Mouse (Mus musculus) T-helper 2 cell (primary cell): ENCODE results near the gene Havcr2.
"Not testable (repeated sequence)": the region's sequence is repeated elsewhere in the genome, so short reads cannot be mapped to it uniquely, and the experiment has no call there.

Experiments
- in situ Hi-C: fragments of 300-600 bp; cut with MboI, MseI; formaldehyde crosslinking; loops from one replicate; pipeline ENCODE4 v1.15.1; 2025; ENCODE audit warnings: high pct_unique_total_duplicates

Gene Havcr2

DNA sequence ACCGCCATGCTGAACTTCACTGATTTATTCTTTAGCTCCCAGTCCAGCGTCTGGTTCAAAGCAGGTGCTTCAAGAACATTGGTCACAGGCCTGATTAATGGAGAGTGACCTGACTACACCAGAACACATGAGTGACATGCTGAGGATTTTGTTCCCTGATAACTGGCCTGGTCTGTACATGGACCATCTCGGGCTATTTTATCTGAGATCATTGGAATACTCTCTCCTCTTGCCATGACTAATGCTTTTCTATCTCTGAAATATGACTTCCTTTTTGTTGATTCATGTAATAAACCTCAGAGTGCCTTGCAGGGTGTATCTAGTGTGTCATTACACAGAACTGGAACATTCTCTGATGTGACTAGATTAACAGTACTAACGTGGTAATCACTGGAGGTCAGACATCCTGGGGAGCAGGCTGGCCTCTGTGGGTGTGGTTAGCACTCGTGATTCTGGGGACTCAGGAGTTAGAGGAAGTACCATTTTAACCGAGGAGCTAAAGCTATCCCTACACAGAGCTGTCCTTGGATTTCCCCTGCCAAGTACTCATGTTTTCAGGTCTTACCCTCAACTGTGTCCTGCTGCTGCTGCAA is at the start of gene Havcr2:
Gene Havcr2 (plus strand): TSS at position 483 of the 593 bp plus-strand sequence.
- in situ Hi-C loops, result no loop called here

GRCm38 (mm10) chr11:46404986-46405385 is 49.7 kb upstream of the Havcr2 start:
- in situ Hi-C loops, result no loop called here

- in situ Hi-C loops, result no loop called here
These were observed 48.0 kb upstream of the Havcr2 start for GRCm38 (mm10) chr11:46406721-46407120.

- in situ Hi-C loops, result no loop called here
These were observed 44.6 kb upstream of the Havcr2 start for GRCm38 (mm10) chr11:46410018-46410563.

GRCm38 (mm10) chr11:46418438-46418837 is 36.3 kb upstream of the Havcr2 start:
- in situ Hi-C loops, result no loop called here

DNA sequence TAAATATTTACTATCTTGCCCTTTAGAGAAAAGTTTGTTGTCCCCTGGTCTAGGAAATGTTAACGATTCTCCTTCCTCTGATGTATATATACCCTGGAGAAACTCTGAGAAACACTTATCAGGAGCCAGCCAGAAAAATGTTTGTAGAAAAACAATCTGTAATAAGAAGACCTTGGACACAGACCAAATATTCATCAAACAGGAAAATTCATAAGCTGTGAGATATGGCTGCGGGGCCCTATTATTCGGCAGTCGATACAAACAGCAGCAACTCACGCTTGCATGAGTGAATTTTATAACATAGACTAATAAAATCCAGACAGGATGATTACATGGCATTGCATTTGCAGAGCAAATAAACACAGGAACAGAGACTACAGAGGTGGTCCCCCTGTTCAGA is 35.9 kb upstream of the Havcr2 start:
- in situ Hi-C loops, result no loop called here

DNA sequence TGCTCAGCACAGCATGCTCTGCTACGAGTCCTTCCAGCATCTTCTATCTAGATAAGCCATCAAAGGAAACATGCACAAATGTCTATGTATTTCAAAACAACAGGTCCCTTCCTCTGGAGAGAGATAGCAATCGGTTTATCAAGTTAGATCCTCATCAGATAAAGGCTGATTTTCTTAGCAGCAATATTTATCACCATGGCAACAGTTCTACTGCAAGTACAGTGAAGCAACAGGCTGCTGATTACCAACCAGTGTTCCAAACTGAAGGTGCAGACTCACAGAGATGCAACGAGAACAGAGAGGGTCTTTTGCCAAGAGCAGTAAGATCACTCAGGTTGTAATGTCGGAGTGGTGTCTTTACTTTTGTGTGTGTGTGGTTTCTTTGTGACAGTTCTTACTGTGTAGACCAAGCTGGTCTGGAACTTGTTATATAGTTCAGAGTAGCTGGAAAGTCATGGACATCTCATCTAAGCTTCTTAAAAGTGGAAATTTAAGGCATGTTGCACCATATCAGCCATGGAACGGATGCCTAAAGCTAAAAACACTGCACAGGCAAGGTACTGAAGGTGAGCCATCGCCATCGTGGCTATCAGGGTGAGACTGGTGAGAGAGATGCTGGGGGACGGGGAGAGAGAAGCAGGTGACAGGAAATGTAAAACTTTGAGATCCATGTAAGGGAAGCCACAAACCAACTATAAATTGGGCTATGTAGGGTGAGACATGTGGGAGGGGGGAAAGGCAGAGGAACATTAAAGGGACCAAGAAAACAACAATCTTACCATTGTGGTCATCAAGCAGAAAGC is 33.4 kb upstream of the Havcr2 start:
- in situ Hi-C loops, result no loop called here

DNA sequence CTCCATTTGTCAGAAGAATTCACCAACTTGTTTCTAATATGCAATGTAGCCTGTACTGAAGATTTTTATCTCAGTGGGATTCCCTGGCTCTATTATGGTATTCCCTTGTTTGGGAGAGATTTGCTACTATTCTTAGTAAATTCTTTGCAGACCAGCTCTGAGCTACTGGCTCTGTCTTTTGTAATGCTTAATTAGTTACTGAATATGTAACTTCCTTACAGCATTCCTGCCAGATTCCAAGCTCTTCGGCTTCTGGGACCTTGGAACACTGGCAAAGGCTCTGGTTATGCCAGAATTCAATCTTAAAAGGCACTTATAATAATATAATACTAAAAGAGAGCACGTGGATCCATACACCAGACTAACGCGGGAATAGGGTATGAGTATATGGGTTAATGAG is 26.6 kb upstream of the Havcr2 start:
- in situ Hi-C loops, result not testable (repeated sequence)

DNA sequence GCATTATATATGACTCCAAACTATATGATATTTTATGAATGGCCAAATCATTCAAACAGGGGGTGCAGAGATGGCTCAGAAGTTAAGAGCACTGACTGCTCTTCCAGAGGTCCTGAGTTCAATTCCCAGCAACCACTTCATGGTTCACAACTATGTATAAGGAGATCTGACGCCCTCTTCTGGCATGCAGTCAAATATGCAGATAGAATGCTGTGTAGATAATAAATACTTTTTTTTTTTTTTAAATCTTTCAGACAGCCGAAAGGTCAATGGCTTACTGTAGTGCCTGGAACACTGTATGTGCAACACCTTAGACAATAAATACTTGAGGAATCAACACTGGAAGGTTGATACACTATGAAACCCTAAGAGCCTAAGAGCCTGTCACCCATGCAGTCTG is 24.6 kb upstream of the Havcr2 start:
- in situ Hi-C loops, result loop anchor here (5.0 kb wide), 1 partner anchor 33 kb away; the partner anchor contains the start of gene Fam71b

DNA sequence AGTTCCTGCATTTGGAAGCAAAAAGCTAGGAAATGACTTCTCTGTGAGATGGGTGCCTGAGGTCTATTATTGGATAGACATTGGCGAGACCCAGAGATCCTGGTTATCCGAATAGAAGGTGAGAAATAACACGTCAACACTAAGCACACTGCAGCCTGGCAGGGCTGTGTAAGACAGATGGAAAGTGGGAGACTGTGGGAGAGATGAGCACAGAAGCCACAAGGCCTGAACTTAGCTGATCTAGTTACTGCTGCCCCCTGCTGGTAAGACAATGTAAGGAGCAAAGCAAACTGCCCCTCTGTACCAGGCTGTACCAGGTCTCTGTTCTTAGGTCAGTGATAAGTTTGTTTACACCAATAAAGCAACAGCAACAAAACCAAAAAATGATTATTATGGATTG is 23.6 kb upstream of the Havcr2 start:
- in situ Hi-C loops, result loop anchor here (5.0 kb wide), 1 partner anchor 34 kb away; the partner anchor contains the start of gene Fam71b

DNA sequence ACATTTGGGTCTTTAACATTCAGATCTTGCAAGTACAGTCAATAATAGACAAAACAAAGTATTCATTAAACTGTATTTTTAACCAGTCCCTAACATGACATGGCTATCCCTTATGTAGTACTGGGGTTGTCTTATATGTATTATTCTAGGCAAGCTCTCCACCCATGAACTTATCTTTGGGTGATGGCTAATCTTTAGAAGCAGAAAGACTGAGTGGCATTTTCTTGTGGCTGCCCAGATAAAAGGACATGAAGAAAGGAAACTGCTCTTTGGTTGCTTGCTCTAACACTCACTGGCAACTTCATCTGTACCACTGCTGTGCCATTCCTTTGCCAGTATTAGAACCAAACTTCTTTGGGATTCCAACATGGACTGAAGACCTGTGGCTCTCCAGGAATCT is 19.4 kb upstream of the Havcr2 start:
- in situ Hi-C loops, result no loop called here

GRCm38 (mm10) chr11:46436760-46437458 is 17.8 kb upstream of the Havcr2 start, which contains the start of gene Med7:
Gene Med7, plus strand, starts transcription at chr11:46436925.
- in situ Hi-C loops, result no loop called here

DNA sequence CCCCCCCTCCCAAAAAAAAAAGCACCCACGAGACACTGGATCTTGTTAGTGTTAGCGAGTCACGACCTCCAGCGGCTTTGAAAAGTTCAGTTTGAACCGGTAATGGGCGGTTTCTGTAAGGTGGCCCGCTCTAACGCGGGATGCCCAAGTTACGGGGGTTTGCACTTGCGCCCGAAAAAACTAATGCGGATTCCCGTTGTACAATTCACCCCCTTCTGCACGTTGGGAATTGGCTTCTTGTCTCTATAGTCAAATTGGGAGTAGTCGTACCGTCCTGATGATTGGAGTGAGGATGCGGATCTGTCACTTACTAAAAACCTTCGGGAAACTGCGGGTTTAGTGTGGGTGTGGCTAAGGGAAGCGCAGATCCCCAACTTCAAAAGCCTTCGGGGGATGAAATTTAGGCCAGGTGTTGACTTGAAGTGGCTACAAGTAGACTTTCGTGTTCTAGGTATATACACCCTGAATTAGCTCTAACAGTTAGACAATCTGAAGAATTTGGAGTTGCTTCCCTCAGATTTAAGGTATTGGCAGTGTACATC is 17.2 kb upstream of the Havcr2 start:
- in situ Hi-C loops, result no loop called here

DNA sequence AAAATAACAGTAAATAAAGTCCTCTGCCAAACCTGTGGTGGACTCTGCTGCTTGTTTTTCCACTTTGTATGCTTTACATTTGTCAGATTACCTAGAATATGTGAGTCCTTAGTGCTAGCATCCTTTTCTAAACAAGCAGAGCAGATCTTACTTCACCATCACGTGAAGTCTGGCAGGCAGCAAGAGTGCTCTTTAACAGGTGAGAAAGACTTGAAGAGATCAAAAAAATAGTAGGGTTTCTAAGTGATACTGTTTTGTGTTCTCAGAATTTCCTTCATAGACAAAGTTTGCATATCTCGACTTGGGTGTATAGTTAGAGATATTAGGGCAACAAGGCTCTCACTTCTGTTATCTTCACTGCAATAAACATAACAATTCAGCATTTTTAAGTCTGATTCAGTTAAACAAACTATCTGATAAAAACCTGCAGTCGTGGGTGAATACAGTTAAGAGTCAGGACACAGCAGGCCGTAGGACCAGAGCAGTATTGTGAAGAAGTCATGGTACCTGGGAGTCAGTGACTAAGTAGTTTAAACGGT is 15.7 kb upstream of the Havcr2 start:
- in situ Hi-C loops, result no loop called here

DNA sequence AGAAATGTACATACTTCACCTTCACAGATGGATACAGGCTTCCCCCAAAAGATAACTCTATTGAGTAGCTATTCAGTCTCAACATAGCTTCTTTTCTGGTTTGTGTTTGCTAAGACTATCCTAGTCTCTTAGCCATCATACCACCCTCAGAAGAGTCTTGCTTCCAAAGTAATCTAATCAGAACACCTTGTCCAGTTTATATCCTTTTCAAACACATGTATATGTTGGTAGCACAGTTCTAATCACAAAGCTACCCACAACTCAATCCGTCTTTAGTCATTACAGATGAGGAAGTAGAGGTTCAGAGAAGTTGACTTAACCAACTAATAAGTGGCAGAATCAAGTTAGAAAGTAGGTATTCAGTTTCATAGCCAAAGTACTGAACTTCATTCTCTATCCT is 13.0 kb upstream of the Havcr2 start:
- in situ Hi-C loops, result loop anchor here (10.0 kb wide), 2 partner anchors 193 to 223 kb away; no protein-coding TSS in a partner anchor

DNA sequence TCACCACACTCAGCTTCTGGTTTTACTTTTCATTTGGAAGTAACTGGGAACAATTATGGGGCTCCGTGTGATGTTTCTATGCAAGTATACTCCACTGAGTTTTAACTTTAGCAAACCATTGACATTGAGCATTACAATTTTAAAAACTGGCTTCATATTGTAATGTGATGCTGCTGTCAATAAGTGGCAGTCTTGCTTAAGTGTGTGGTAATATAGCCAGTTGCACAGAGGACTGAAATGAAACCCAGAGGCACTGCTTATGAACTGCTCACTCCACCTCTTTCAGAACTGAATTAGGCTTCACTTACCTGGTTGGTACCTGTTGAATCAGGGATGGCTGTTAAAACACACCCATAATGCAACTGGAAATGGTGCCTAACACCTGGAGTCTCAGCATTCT is 11.6 kb upstream of the Havcr2 start:
- in situ Hi-C loops, result loop anchor here (10.0 kb wide), 2 partner anchors 192 to 222 kb away; no protein-coding TSS in a partner anchor

DNA sequence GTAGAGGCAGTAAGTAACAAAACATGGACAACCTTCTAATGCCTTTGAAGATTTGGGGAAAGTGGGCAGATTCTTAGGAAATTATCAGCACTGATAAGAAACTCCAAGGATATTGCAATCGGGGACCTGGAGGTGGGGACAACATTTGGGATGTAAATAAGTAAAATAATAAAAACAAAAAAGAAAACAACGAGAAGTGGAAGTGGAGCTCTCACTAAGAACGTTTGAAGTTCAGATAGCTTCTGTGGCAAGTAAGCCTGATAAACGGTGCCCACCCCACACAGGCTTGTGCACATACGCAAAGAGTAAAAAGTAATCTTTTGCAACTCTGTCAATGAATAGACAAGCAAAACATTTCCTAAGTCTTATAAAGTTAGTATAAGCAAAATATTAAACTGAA is 10.8 kb upstream of the Havcr2 start:
- in situ Hi-C loops, result loop anchor here (10.0 kb wide), 2 partner anchors 191 to 221 kb away; no protein-coding TSS in a partner anchor

GRCm38 (mm10) chr11:46446150-46446549 is 8.6 kb upstream of the Havcr2 start:
- in situ Hi-C loops, result loop anchor here (10.0 kb wide), 2 partner anchors 189 to 219 kb away; no protein-coding TSS in a partner anchor

DNA sequence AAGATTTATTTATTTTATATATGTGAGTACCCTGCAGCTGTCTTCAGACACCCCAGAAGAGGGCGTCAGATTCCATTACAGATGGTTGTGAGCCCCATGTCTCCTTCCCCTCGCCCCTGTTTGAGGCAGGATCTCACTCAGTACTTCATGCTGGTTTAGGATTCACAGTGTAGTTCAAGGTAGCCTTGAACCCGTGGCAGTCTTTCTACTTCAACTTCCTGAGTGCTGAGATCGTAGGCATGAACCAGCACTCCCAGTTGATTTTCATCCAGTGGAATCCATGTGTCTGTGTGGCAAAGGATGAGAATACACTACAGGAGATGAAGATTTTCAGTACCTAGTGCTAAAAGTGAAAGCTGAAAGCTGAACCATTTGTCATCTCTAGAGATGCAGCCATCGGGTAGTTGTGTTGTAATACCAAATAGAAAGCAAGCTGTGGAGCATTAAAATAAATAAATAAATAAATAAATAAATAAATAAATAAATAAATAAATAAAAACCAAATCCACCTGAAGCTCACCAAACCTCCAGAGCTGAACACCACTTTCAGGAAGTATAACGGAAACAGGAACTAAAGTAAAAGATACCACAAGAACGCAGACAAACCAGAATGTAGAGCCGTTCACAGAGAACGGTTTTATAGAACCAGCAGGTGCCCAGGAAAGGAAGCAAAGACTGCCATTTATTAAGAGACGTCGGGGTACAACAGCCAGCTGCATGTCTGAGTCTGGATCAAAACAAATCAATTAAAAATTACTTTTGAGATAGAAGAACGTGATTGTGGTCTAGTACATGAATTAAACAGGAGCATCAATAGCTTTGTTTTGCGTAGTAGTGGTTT is 6.9 kb upstream of the Havcr2 start:
- in situ Hi-C loops, result loop anchor here (10.0 kb wide), 2 partner anchors 187 to 217 kb away; no protein-coding TSS in a partner anchor

GRCm38 (mm10) chr11:46449461-46450080 is 5.2 kb upstream of the Havcr2 start:
- in situ Hi-C loops, result loop anchor here (10.0 kb wide), 2 partner anchors 185 to 215 kb away; no protein-coding TSS in a partner anchor
